Mouse (Mus musculus): ENCODE data around the gene Nop58.

DNA sequence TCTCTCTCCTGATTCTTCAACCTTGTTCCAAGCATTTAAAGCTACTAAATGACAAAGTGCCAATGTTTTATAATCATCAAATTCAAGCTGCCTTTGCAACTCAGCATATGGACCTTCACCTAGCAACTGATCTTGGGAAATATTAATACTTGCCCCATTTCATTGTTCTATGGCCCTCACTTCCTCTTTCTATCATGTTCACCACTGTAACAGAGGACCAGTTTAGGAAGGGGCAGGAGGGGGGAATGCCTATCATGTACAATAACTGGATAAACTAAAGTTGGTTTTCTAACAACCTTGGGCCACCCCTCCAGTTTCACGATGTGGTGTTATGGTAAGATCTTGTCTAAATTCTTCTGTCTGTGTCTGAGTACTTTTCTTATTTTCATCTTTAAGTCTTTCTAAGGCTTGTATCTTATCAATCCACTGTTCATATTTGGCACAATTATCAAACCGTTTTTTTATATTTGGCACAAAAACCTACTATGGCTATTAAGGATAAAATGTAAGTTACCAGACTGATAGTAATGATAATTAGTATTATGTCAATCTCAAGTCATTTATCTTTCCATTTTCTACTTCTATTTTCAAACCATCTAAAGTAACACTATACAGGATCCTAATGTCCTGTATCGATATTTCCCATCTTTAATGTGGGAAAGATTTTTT lies 31.4 kb upstream of the Nop58 start:
- TF ChIP-seq CTCF (IDR thresholded peaks at IDR 0.05; ENCODE audit: low read depth, low read length): no peak
- no peak for TF ChIP-seq POLR2A (IDR thresholded peaks at IDR 0.05; ENCODE audit: extremely low read depth, insufficient read depth, low read length)

Data from liver, adult 2 months (tissue).